Mouse (Mus musculus) cerebellum, postnatal 4 days (tissue): ENCODE measurements around the gene Men1.
"Not testable (repeated sequence)": the region's sequence is repeated elsewhere in the genome, so short reads cannot be mapped to it uniquely, and the experiment has no call there.

Experiments used
- DNase-seq, 2 experiments: peaks; one replicate each; pipeline ENCODE4 v3.0.0; 2022; ENCODE audit warnings: low spot score in 2 of 2, mixed read lengths in 1 of 2

Men1 gene

GRCm38 (mm10) chr19:6304787-6305516 lies 29.8 kb upstream of the Men1 start:
- peak; percentile 81 to 88 for DNase-seq

GRCm38 (mm10) chr19:6305517-6306115 lies 29.2 kb upstream of the Men1 start:
- DNase-seq = no peak

- peak; percentile 39 to 66 for DNase-seq
These were observed 28.6 kb upstream of the Men1 start, which contains the start of gene Cdc42bpg for GRCm38 (mm10) chr19:6306137-6306551. Cdc42bpg (plus strand) TSS chr19:6306456.

DNA sequence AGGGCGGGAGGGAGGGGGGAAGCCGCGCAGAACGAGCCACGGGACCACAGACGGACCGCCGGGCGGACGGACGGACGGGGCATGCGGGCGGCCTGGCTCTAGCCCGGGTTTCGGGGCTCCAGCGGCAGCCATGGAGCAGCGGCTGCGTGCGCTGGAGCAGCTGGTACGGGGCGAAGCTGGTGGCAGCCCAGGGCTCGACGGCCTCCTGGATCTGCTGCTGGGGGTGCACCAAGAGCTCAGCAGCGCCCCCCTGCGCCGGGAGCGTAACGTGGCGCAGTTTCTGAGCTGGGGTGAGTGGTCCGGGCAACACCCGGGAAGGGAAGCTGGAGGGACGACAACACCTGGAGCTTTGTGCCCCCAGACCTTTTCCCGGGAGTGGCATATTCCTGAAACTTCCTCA lies 28.2 kb upstream of the Men1 start:
- DNase-seq = peak; percentile 63 to 88

DNA sequence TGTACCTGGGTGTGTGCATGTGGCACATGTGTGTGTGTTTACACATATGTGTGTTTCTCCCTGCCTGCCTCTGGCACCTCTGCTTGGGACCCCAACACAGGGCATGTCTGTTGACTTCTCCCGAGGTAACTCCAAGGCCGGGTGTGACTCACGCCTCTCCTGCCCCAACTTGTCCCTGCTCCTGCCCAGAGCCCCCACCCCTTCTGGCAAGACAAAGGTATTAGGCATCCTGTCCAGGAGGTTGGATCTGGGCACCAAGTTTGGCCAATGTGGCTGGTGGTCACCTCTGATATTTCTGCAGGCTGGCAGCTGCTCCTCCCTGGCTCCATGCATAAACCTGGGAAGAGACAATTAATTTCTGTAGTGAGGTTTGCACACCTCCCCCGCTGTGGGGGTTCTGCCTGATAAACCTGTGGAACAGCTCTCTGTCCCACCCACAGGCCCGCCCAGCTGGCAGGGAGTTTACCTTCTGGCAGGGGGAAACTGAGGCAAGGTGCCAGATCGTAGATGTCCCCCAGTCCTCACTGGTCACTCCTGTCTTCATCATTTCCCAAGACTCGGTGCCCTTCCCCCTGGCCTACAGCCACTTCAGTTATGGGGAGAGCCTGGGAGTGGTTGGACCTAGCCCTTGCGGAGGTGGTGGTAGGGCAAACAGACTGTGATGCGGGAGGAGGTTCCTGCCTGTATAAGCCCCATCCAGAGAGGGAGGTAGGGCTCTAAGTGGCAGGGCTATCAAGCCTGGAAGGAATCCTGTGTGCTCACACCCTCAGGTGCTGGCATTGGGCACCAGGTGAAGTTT lies 26.8 kb upstream of the Men1 start:
- no peak for DNase-seq

DNA sequence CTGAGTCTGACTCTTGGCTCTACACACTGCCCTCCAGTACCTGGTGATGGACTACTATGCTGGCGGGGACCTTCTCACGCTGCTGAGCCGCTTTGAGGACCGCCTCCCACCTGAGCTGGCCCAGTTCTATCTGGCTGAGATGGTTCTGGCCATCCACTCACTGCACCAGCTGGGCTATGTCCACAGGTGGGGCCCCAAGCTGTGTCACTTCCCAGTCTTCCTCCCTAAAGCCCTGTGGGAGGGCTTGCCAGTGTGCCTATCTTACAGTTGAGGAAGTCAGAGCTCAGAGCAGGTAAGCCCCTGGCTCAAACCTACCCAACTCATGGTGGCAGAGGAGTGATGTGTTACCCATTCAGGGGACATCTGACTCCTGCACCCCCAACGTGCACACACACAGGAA lies 24.6 kb upstream of the Men1 start:
- DNase-seq = no peak

GRCm38 (mm10) chr19:6311783-6312182 lies 23.0 kb upstream of the Men1 start:
- DNase-seq = not testable (repeated sequence)

GRCm38 (mm10) chr19:6313796-6314195 lies 21.0 kb upstream of the Men1 start:
- no peak for DNase-seq

DNA sequence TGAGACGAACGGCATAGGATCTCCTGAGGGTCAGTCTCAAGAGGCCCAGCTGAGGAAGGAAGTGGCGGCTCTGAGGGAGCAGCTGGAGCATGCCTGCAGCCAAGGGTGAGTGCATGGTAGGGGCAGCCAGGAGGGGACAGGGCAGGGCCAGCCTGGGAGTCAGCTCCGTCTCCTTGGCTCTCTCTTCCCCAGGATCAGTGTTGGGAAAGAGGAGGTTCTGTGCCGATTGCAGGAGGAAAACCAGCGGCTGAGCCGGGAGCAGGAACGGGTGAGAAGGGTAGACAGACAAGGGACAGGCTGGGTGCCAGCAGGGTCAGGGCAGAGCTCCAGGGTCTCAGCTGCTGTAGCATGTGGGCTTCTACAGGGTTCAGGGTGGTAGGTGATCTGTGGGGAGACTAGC lies 20.3 kb upstream of the Men1 start:
- no peak for DNase-seq

GRCm38 (mm10) chr19:6315573-6315972 lies 19.2 kb upstream of the Men1 start:
- DNase-seq = no peak

DNA sequence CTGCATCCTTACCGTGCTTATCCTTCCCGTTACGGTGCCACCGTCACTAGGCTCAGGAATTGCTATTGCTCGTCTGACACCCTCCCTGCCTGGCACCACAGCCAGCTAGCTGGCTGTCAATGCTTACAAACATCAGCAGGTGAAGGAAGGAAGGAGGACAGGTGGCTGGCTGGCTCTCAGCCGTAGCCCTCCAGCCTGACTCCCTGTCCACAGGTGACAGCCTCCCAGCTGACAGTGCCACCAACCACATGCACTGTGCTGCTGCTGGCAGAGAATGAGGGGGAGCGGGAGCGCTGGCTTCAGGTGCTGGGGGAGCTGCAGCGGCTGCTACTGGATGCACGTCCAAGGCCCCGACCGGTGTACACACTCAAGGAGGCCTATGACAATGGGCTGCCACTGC lies 16.6 kb upstream of the Men1 start:
- DNase-seq = no peak

- no peak for DNase-seq
These were observed 13.4 kb upstream of the Men1 start for GRCm38 (mm10) chr19:6321358-6321757.

- no peak for DNase-seq
These were observed 12.8 kb upstream of the Men1 start for GRCm38 (mm10) chr19:6321786-6322621.

DNA sequence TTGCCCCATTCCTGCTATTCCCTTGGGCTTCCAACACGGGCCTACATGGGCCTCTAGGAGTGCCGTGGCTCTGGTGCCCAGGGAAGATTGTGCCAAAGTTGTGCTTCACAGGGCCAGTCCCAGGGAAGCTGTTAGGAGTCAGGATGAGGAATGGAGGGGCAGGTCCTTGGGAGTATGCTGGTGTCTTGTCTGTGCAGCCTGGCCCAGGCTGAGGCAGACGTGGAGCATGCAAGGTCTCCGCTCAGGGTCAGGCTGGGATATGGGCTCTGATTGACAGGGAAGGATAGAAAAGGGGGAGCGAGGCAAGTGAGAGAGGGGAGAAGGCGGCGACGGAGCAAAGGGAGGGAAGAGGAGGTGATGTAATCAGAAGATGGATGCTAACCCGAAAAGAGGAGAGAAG lies 10.0 kb upstream of the Men1 start:
- DNase-seq = no peak

GRCm38 (mm10) chr19:6331178-6331577 lies 3.6 kb upstream of the Men1 start:
- DNase-seq = no peak

- peak in 1 of 2 experiments; percentile 55 for DNase-seq
These were observed 2.9 kb upstream of the Men1 start for GRCm38 (mm10) chr19:6331719-6332516.

- no peak for DNase-seq
These were observed 801 bp upstream of the Men1 start for GRCm38 (mm10) chr19:6333761-6334595.

DNA sequence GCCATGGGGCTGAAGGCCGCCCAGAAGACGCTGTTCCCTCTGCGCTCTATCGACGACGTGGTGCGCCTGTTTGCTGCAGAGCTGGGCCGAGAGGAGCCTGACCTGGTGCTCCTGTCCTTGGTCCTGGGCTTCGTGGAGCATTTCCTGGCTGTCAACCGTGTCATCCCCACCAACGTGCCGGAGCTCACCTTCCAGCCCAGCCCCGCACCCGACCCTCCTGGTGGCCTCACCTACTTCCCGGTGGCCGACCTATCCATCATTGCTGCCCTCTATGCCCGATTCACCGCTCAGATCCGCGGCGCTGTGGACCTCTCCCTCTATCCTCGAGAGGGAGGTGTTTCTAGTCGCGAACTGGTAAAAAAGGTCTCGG lies 664 bp downstream of the Men1 start:
- DNase-seq = no peak

DNA sequence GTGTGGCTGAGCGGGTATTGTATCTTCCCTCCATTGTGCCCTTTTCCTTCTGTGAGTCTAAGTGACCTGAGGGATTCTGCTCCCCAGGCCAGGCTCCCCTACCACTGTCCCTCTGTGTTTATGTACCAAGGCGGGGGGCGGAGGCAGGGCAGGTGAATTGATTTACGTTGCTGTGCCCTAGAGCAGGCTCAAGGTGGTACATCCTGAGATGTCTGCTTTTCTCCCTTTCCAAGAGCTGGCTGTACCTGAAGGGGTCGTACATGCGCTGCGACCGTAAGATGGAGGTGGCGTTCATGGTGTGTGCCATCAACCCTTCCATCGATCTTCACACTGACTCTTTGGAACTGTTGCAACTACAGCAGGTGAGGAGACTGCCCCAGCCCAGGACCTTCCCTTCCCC lies 2.1 kb downstream of the Men1 start:
- no peak for DNase-seq

- DNase-seq = no peak
These were observed 3.4 kb downstream of the Men1 start for GRCm38 (mm10) chr19:6338171-6338570.
